In genomic region chr12:105504736-105505135, GRCm38 (mm10) we compare ENCODE assay signal across 10 mouse cellular contexts. TPM values are rescaled to one million over a fixed set of nuclear protein-coding genes. Genes with fewer than 3 reads are reported as not detected.
DNase-seq lines count a peak whose midpoint lies in the region; ATAC-seq and TF ChIP-seq lines count a peak whose summit lies in the region.
"Had no signal": no experiment of that assay in that cellular context is flagged by ENCODE, and none has a peak within 500 bp of the region (broad histone marks: within the 10 kb centered on the region; RNA-seq: fewer than 3 reads in every experiment).

No protein-coding gene starts in this region.

- TF ChIP-seq CTCF in thymus, adult 2 months (IDR thresholded peaks at IDR 0.05; ENCODE audit: borderline replicate concordance, control insufficient read depth, extremely low read depth, insufficient read depth, low read length, poor library complexity) = no peak

- no peak overlapping the region for H3K4me2 ChIP-seq in limb, embryonic 11.5 days (ENCODE audit: low read depth, severe bottlenecking)
- H3K4me2 ChIP-seq in forebrain, embryonic 14.5 days (ENCODE audit: low read length) = no peak overlapping the region

- no peak for TF ChIP-seq POLR2A in thymus, adult 2 months (IDR thresholded peaks at IDR 0.05; ENCODE audit: control insufficient read depth, extremely low read depth, insufficient read depth, low read length, poor library complexity)

- H3K9ac ChIP-seq in limb, embryonic 11.5 days (ENCODE audit: low read length) = no peak overlapping the region
- H3K9ac ChIP-seq in forebrain, embryonic 14.5 days (ENCODE audit: low read length) = no peak overlapping the region

- WGBS in heart, embryonic 10.5 days = 73% methylated on average over 6 of the region's 6 CpGs
- WGBS in thymus, adult 2 months = 73% methylated on average over 6 of the region's 6 CpGs
- 63% methylated on average over 6 of the region's 6 CpGs for WGBS in limb, embryonic 11.5 days
- WGBS in forebrain, embryonic 14.5 days = 70% methylated on average over 6 of the region's 6 CpGs

- peaks cover 22% of the 10 kb centered on the region for H3K4me1 ChIP-seq in heart, embryonic 10.5 days
- no peaks in the 10 kb centered on the region for H3K4me1 ChIP-seq in thymus, adult 2 months (replicated peaks; ENCODE audit: control insufficient read depth, insufficient read depth, low read length)
- no peaks in the 10 kb centered on the region for H3K4me1 ChIP-seq in limb, embryonic 11.5 days (ENCODE audit: control insufficient read depth, insufficient read depth, low read length)
- no peaks in the 10 kb centered on the region for H3K4me1 ChIP-seq in forebrain, embryonic 14.5 days (ENCODE audit: control insufficient read depth, insufficient read depth, low read length)
- H3K4me1 ChIP-seq: megakaryocyte, embryonic 14.5 days had no signal

- no peaks in the 10 kb centered on the region for H3K36me3 ChIP-seq in heart, embryonic 10.5 days
- no peaks in the 10 kb centered on the region for H3K36me3 ChIP-seq in thymus, adult 2 months (ENCODE audit: control insufficient read depth, insufficient read depth, low read length)
- H3K36me3 ChIP-seq in limb, embryonic 11.5 days (ENCODE audit: control insufficient read depth, insufficient read depth, low read length) = no peaks in the 10 kb centered on the region
- no peaks in the 10 kb centered on the region for H3K36me3 ChIP-seq in forebrain, embryonic 14.5 days (ENCODE audit: control insufficient read depth, insufficient read depth, low read length)

- H3K27ac ChIP-seq in heart, embryonic 10.5 days = no peak overlapping the region
- H3K27ac ChIP-seq in thymus, adult 2 months (ENCODE audit: control insufficient read depth, insufficient read depth, low read length) = no peak overlapping the region
- H3K27ac ChIP-seq in limb, embryonic 11.5 days (replicated peaks; ENCODE audit: low read depth, low read length) = no peak overlapping the region
- no peak overlapping the region for H3K27ac ChIP-seq in forebrain, embryonic 14.5 days (ENCODE audit: low read depth, low read length)

- no peaks in the 10 kb centered on the region for H3K9me3 ChIP-seq in heart, embryonic 10.5 days
- H3K9me3 ChIP-seq in limb, embryonic 11.5 days (ENCODE audit: control insufficient read depth, low read length) = no peaks in the 10 kb centered on the region
- H3K9me3 ChIP-seq in forebrain, embryonic 14.5 days (replicated peaks; ENCODE audit: control insufficient read depth, low read length) = no peaks in the 10 kb centered on the region

- DNase-seq in heart, postnatal 4 days = peak; percentile 32
- no peak for DNase-seq in heart, embryonic 10.5 days (ENCODE audit: low spot score)
- peak; percentile 11 for DNase-seq in thymus, adult 2 months
- DNase-seq in thymus, adult 18-20 months = no peak
- DNase-seq in limb, embryonic 11.5 days (ENCODE audit: low spot score) = peak; percentile 67
- DNase-seq in forebrain, embryonic 14.5 days (ENCODE audit: low spot score) = no peak
- DNase-seq in urinary bladder, postnatal 10 days (ENCODE audit: low spot score) = no peak

- no peak for ATAC-seq in limb, embryonic 11.5 days (ENCODE audit: insufficient number of reproducible peaks, low FRiP score, low TSS enrichment, low read depth)
- no peak for ATAC-seq in forebrain, embryonic 14.5 days
- no peak for ATAC-seq in monocyte, adult 5-6 weeks (replicated peaks; ENCODE audit: insufficient number of reproducible peaks, low FRiP score, low TSS enrichment, poor library complexity, severe bottlenecking)
- ATAC-seq: activated CD4-positive, CD25-positive, alpha-beta regulatory T cell, adult 4 months had no signal

- H3K4me3 ChIP-seq in heart, embryonic 10.5 days = no peak overlapping the region
- H3K4me3 ChIP-seq in thymus, adult 2 months (ENCODE audit: control insufficient read depth, insufficient read depth, low read length) = no peak overlapping the region
- no peak overlapping the region for H3K4me3 ChIP-seq in limb, embryonic 11.5 days (ENCODE audit: low read depth, low read length)
- no peak overlapping the region for H3K4me3 ChIP-seq in forebrain, embryonic 14.5 days (ENCODE audit: low read depth, low read length)
- H3K4me3 ChIP-seq: megakaryocyte, embryonic 14.5 days had no signal

- no peaks in the 10 kb centered on the region for H3K27me3 ChIP-seq in heart, embryonic 10.5 days (ENCODE audit: insufficient read depth, poor library complexity, severe bottlenecking)
- H3K27me3 ChIP-seq in thymus, adult 2 months (ENCODE audit: control insufficient read depth, insufficient read depth, low read length) = no peaks in the 10 kb centered on the region
- no peaks in the 10 kb centered on the region for H3K27me3 ChIP-seq in limb, embryonic 11.5 days (ENCODE audit: control insufficient read depth, insufficient read depth, low read length)
- no peaks in the 10 kb centered on the region for H3K27me3 ChIP-seq in forebrain, embryonic 14.5 days (replicated peaks; ENCODE audit: control insufficient read depth, insufficient read depth, low read length)

RNA-seq across cellular contexts. Expression of gene D430019H16Rik, which starts 51.1 kb away (rescaled TPM):
- 1 to 10 TPM; 1.0 to 1.2 TPM for total RNA-seq in heart, postnatal 4 days (2021)
- polyA plus RNA-seq in heart, embryonic 10.5 days (2016; fragmentation: Nextera tagmentation; extraction: Ambion mirVana) = 0.36 and 1.1 TPM in 2 replicates
- polyA plus RNA-seq in thymus, adult 2 months (2012; rRNA removed) = 1.1 and 1.2 TPM in 2 replicates
- polyA plus RNA-seq in limb, embryonic 11.5 days (2014; fragmentation: Nextera tagmentation; extraction: Ambion mirVana) = 4.1 and 4.7 TPM in 2 replicates
- 19.4 and 21.7 TPM in 2 replicates for polyA plus RNA-seq in forebrain, embryonic 14.5 days (2014; fragmentation: Nextera tagmentation; extraction: Ambion mirVana)
- total RNA-seq in monocyte, adult 5-6 weeks (2017) = 0.19 to 0.78 TPM (median 0.21 TPM) in 3 replicates

RNA-seq across cellular contexts. Expression of gene Bdkrb2, which starts 58.3 kb away (rescaled TPM):
- 1 to 10 TPM; 2.1 to 2.5 TPM for total RNA-seq in heart, postnatal 4 days (2021)
- polyA plus RNA-seq in heart, embryonic 10.5 days (2016; fragmentation: Nextera tagmentation; extraction: Ambion mirVana) = 1.4 and 2.4 TPM in 2 replicates
- polyA plus RNA-seq in thymus, adult 2 months (2012; rRNA removed) = 0.92 and 1.4 TPM in 2 replicates
- 0.18 and 0.28 TPM in 2 replicates for polyA plus RNA-seq in limb, embryonic 11.5 days (2014; fragmentation: Nextera tagmentation; extraction: Ambion mirVana)
- 0.23 TPM in 2 replicates for polyA plus RNA-seq in forebrain, embryonic 14.5 days (2014; fragmentation: Nextera tagmentation; extraction: Ambion mirVana)
- not detected in 3 replicates for total RNA-seq in monocyte, adult 5-6 weeks (2017)
- polyA plus RNA-seq: activated CD4-positive, CD25-positive, alpha-beta regulatory T cell, adult 4 months had no signal

Comparison
In these comparisons a context has a peak if more than half of its experiments do, and no peak if none do; other contexts are left out.
1. DNase-seq: peak in heart, postnatal 4 days (single experiment), thymus, adult 2 months (single experiment) and limb, embryonic 11.5 days (single experiment); none in heart, embryonic 10.5 days (single experiment), thymus, adult 18-20 months (0 of 2), forebrain, embryonic 14.5 days (single experiment) and urinary bladder, postnatal 10 days (single experiment).